Mouse (Mus musculus) gastrocnemius, postnatal 10 days (tissue): ENCODE measurements around the gene Ppm1g. TPM values are rescaled to one million over a fixed set of nuclear protein-coding genes. Genes with fewer than 3 reads are reported as not detected.

Experiments used
- DNase-seq: peaks from one replicate; pipeline ENCODE4 v3.0.0; 2021; ENCODE audit warnings: mixed read lengths
- long read RNA-seq, 2 experiments: library from polyadenylated mRNA; stranded (forward); transcript quantifications; one replicate each; pipeline ENCODE4 v2.0.0; 2021
- total RNA-seq, 2 experiments: library from RNA; stranded (reverse); gene quantifications; 2 replicates each; pipeline ENCODE4 v1.2.3; 2021

Ppm1g gene
- 10 to 100 TPM; 41.7 to 43.9 TPM for total RNA-seq
- long read RNA-seq, experiment 1, transcript Ppm1g-201 (10 exons, 2,307 nt), result major isoform, 99 of 103 reads
- long read RNA-seq, experiment 1, partial matches to known transcripts, result 2 of 103 reads
- long read RNA-seq, experiment 1, other reads (novel, unspliced or antisense), result 2 of 103 reads
- long read RNA-seq, experiment 2, transcript Ppm1g-201 (10 exons, 2,307 nt), result major isoform, 63 of 67 reads
- long read RNA-seq, experiment 2, partial matches to known transcripts, result 2 of 67 reads
- long read RNA-seq, experiment 2, other reads (novel, unspliced or antisense), result 2 of 67 reads

DNA sequence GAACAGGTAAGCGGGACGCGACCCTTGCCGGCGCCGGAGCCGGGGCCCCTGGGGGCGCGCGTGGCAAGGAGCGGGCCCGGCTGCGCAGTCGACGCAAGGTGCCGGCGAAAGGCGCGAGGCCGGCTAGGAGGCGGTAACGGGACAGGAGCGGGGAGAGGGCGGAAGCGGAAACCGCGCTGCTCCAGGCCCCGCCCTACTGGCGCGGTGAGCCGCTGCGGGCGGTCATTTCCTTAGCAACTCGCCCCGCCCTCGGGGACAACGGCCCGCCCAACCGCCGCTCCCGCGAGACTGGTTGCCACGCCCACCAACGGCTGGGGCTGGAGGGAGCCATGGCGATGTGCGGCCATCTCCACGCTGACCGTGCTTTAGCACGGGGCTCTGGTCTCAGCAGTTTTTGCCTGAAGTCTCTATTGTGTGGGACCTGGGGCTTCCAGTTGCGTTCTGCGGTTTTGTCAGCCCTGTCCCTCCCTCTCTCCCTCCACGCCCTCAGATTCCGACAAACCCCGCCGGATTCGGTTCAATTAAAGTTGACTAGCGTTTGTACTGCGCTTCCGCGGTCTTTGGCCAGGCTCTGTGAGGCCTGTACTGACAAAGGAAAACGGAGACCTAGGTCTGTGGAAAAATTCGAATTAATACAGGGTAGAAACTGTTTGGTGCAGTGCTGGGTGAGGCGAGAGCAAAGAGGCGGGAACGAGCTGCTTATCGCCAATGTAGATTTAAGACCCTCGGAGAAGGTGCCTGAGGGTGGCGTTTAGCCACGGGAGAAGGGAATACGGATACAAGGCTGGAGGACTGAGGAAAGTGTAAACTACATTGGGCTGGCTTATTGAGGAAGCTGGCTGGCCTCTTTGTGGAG lies at the start of gene Ppm1g:
TSS of gene Ppm1g (minus strand) at position 240 of the 856 bp plus-strand sequence.
- DNase-seq, result peak; percentile 99

- no peak for DNase-seq
Observed at GRCm38 (mm10) chr5:31267686-31268085, 47.2 kb upstream of the Ppm1g start.

GRCm38 (mm10) chr5:31266101-31266500 lies 45.6 kb upstream of the Ppm1g start:
- DNase-seq, result no peak

GRCm38 (mm10) chr5:31257616-31258015 lies 37.1 kb upstream of the Ppm1g start:
- DNase-seq, result no peak

- no peak for DNase-seq
Observed at GRCm38 (mm10) chr5:31255971-31256370, 35.5 kb upstream of the Ppm1g start.

DNA sequence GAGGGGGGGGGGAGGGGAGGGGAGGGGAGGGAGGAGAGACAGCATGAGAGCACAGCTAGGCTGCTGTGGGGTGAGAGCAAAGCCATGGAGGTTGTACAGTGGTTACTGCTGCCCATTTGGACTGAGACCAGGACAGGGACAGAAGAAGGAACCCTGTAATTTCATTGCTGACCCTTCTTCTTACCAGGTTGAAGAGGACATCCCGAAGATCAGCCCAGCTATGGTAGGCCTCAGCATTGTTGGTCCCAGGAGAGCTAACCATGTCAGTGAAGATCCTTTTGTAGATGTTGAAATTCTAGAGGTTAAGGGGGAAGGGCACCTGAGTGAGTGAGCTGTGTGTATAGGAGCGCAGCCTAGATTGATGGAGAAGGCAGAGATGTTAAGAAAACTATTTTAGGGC lies 34.9 kb upstream of the Ppm1g start:
- no peak for DNase-seq

DNA sequence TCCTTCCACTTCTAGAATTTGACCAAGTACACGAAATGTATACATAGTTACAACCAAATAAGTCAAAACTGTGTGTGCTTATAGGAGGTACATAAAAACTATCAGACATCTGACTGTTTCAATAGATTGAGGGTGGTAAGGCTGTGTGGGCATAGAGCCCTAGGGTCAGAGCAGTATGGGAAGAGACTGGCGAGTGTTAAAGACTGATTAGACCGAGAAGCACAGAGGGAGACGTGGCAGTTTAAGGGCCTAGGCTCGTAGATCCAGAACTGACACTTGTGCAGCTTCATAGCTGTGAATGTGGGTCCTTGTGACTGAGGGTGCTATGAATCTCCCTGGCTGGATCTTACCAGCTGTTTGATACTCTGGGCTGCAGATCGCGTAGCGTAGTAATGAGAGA lies 34.4 kb upstream of the Ppm1g start:
- DNase-seq, result no peak

GRCm38 (mm10) chr5:31254452-31254851 lies 34.0 kb upstream of the Ppm1g start:
- DNase-seq, result no peak

- no peak for DNase-seq
Observed at GRCm38 (mm10) chr5:31253806-31254205, 33.3 kb upstream of the Ppm1g start.

GRCm38 (mm10) chr5:31252795-31253545 lies 32.5 kb upstream of the Ppm1g start:
- DNase-seq, result no peak

- no peak for DNase-seq
Observed at GRCm38 (mm10) chr5:31252151-31252550, 31.7 kb upstream of the Ppm1g start.

DNA sequence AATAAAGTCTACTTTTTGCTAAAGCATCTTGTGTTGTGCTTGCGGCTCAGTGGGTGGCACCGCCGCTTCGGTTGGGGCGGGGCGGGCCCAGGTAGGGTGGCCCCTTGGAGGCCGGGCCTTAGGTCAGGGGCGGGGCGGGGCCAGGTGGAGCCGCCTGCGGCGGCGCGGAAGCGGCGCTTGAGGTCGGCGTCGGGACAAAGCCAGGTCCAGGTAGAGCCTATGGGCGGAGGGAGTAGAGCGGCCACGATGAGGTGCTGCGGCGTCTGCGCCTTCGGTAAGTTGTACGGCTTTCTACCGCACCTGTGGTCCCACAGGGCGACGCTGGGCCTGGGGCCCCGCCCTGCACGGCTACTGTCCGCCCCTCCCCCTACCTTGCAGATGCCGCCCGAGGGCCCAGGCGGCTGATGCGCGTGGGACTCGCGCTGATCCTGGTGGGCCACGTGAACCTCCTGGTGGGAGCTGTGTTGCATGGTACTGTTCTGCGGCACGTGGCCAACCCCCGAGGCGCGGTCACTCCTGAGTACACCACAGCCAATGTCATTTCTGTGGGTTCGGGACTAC lies 31.1 kb upstream of the Ppm1g start, which contains the start of gene Krtcap3:
TSS of gene Krtcap3 (plus strand) at position 151 of the 561 bp plus-strand sequence.
- peak; percentile 24 for DNase-seq

DNA sequence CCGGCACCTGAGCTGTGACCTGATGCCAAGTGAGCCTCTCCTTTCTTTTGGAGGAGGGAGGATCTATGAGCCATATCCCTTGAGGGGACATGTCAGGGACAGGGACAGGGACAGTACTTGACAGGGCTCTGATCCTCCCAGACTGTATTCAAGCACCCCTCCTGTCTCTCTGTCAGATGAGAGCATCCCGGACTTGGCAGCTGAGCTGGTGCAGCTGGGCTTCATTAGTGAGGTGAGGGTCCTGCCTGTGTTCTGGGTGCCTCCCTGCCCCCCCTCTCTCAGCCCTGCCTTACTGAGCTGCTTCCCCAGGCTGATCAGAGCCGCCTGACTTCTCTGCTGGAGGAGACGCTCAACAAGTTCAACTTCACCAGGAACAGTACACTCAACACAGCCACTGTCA lies 30.2 kb upstream of the Ppm1g start:
- DNase-seq, result no peak

DNA sequence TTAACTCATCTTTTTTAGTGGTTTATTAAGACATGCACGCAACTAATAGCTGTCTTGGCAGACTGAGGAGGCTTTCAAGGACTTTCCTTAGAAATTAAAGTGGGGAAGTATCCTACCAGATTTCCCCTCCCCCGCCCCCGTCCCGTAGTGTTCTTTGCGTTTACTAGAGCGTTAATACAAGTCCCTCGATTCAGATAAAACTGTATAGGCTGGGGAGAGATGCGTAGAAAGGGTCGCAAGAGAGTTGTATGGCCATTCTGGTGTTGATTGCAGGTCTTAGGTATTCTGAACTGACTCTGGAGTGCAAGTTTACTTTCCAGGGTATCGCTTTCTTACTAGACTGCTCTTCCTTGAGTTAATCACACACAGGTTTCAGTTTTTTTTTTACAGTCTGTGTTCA lies 21.7 kb upstream of the Ppm1g start:
- DNase-seq, result no peak

DNA sequence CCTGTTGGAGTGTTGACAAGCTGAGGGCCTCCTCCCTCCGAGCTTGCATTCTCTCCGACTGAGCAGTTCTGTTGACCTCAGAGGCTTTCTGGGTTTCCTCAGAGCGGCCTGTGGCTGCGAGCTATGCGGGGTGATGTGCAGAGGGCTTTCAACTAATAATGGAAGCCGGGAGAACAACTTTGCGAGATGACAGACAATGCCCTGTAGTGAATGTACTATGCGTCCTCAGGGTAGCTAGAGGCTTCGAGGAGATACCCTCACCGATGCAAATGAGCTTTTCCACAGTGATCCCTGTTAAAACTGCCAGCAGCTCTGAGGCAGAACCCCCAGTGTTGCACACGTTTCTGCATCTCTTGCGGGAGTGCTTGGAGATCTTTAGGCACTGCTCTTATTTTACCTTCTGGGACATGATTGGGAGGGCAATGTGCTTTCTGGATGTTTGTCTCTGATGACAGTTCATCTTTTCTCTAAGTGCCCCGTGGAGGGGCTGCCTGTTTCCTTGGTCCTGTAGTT lies 21.1 kb upstream of the Ppm1g start:
- no peak for DNase-seq

- peak; percentile 98 for DNase-seq
Observed at GRCm38 (mm10) chr5:31240637-31241521, 20.4 kb upstream of the Ppm1g start, which contains the start of the genes Nrbp1 and Gm9970. TSS of gene Nrbp1 (plus strand) at chr5:31240864. TSS of gene Gm9970 (minus strand) at chr5:31241232.

DNA sequence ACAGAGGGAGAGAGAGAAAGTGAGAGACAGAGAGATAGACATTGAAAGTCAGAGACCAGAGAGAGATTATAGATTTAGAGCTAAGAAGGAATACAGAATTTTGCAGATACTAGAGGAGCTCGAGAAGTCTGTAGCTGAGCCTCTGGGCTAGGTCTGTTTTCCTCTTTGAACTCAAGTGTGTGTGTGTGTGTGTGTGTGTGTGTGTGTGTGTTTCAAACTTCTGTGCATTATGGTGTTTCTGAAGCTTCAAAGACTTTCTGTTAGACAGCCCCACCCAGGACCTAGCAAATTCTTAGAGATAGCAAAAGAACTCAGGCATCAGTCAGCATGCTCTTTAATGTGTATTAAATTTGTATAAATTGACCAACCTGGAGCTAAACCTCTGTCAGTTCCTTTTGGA lies 6.2 kb upstream of the Ppm1g start:
- DNase-seq, result no peak

- no peak for DNase-seq
Observed at GRCm38 (mm10) chr5:31222696-31223095, 2.2 kb upstream of the Ppm1g start.

DNA sequence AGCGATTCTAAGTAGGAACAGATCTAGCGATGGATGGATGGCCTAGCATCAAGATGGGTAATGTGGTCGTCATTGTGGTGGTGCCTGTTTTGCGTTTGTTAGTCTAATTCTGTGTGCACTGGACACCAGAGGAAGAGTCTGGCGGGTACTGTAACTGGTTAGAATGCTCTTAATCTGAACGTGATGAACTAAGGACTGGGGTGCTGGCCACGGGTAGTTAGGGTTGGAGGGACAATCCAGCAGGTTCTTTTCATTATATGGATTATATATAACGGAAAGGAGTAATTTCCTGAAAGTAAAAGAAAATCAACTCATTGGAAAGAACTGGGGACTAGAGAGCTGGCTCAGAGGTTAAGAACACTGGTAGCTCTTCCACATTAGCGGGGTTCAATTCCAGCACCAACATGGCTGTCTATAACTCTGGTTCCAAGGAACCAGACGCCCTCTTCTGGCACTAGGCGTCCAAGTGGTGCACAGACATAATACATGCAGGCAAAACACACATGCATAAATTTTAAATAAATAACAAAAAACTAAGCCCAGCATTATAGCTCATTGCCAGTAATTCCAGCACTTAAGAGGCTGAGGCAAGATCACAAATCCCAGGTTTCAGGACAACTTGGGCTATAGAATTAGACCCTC lies 938 bp upstream of the Ppm1g start:
- DNase-seq, result no peak

DNA sequence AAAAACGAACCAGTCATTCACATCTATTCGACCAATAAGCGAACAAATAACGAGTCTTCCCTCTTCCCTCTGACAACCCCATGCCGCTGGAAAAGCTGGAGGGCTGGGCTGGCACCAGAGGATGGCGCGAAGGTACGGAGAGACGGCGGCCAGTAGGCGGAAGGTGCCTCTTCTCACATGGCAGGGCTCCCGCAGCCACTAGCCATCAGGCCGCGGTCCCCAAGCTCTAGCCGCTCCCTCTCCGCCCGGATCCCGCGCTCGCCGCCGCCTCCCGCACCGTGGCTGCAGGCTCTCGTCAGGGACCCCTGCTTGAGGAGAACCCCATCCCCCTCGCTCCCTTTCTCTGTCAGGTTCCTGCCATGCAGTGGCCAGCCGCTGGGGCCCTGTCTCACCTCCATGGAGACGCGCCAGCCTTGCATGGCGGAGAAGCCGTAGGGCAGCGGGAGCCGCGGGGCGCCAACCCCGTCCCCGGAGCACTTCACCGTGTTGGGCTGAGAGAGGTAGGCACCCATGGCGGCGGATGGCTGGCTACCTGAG lies 508 bp downstream of the Ppm1g start:
- DNase-seq, result peak; percentile 63
